In the genomic region with DNA sequence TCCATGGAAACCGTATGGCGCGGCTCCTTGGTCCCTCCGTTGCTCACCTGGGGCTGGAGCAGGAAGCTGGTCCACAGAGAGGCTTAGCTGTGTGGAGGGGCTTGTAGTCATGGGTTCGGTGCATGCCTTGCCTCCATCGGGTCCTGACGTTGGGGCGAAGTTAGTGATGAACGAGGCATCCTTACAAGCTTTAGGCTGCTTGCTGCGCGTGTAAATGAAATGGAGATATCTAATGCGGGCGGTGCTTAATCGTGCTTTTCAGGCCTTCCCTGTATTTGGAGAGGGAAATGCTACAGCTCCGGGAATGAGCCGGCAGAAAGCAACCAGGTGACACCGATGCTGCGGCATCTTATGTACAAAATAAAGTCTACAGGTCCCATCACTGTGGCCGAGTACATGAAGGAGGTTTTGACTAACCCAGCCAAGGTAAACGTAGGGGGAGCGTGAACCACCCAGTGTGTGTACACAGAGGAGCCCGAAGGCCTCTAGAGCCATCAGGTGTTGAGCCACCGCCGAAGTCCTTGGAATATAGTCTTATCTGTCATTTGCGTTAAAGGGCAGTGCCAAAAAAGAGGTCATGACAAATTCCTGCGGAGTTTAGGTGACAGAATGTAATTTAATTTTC, we compare ENCODE assay signal across 8 mouse cellular contexts. TPM values are rescaled to one million over a fixed set of nuclear protein-coding genes. Genes with fewer than 3 reads are reported as not detected.
A peak's percentile ranks its signal among the peaks of the same experiment; 100 is the strongest.
DNase-seq lines count a peak whose midpoint lies in the region; ATAC-seq lines count a peak whose summit lies in the region.

No protein-coding gene starts in this region.

- H3K4me2 ChIP-seq in hindbrain, embryonic 12.5 days (replicated peaks) = peak overlapping the region; percentile 75
- H3K4me2 ChIP-seq in midbrain, embryonic 13.5 days (replicated peaks) = peak overlapping the region; percentile 79

- H3K4me1 ChIP-seq in embryonic facial prominence, embryonic 10.5 days = peaks cover 17% of the 10 kb centered on the region
- peaks cover 18% of the 10 kb centered on the region for H3K4me1 ChIP-seq in hindbrain, embryonic 12.5 days
- H3K4me1 ChIP-seq in midbrain, embryonic 13.5 days (replicated peaks) = peaks cover 30% of the 10 kb centered on the region

- DNase-seq in layer of hippocampus, adult 11-12 months (ENCODE audit: low spot score) = peak; percentile 23
- DNase-seq in layer of hippocampus, adult 18-20 months (ENCODE audit: low spot score in 2 of 2) = no peak
- DNase-seq in embryonic facial prominence, embryonic 10.5 days (ENCODE audit: low spot score) = no peak
- no peak for DNase-seq in thymus, postnatal 14 days
- no peak for DNase-seq in kidney, postnatal 10 days

- peak overlapping the region; percentile 91 for H3K4me3 ChIP-seq in embryonic facial prominence, embryonic 10.5 days
- peak overlapping the region; percentile 81 for H3K4me3 ChIP-seq in hindbrain, embryonic 12.5 days
- H3K4me3 ChIP-seq in midbrain, embryonic 13.5 days (replicated peaks) = peak overlapping the region; percentile 75

- no peaks in the 10 kb centered on the region for H3K9me3 ChIP-seq in embryonic facial prominence, embryonic 10.5 days
- no peaks in the 10 kb centered on the region for H3K9me3 ChIP-seq in hindbrain, embryonic 12.5 days (replicated peaks)
- no peaks in the 10 kb centered on the region for H3K9me3 ChIP-seq in midbrain, embryonic 13.5 days

- peak overlapping the region; percentile 71 for H3K9ac ChIP-seq in hindbrain, embryonic 12.5 days
- H3K9ac ChIP-seq in midbrain, embryonic 13.5 days (replicated peaks) = peak overlapping the region; percentile 79

- peak; percentile 30; the same call in 1 of the 2 replicates for ATAC-seq in hindbrain, embryonic 12.5 days (ENCODE audit: low FRiP score)
- peak; percentile 55 for ATAC-seq in midbrain, embryonic 13.5 days
- no peak for ATAC-seq in CD4-positive, CD25-positive, alpha-beta regulatory T cell, adult 4 months

- H3K27ac ChIP-seq in embryonic facial prominence, embryonic 10.5 days (replicated peaks) = peak overlapping the region; percentile 84
- H3K27ac ChIP-seq in hindbrain, embryonic 12.5 days = peak overlapping the region; percentile 40; the same call in 1 of the 2 replicates
- peak overlapping the region; percentile 52 for H3K27ac ChIP-seq in midbrain, embryonic 13.5 days

- H3K27me3 ChIP-seq in embryonic facial prominence, embryonic 10.5 days (replicated peaks; ENCODE audit: low read depth, poor library complexity, severe bottlenecking) = no peaks in the 10 kb centered on the region
- H3K27me3 ChIP-seq in hindbrain, embryonic 12.5 days = no peaks in the 10 kb centered on the region
- H3K27me3 ChIP-seq in midbrain, embryonic 13.5 days = no peaks in the 10 kb centered on the region

- H3K36me3 ChIP-seq in embryonic facial prominence, embryonic 10.5 days (replicated peaks) = peaks cover 48% of the 10 kb centered on the region
- peaks cover 36% of the 10 kb centered on the region for H3K36me3 ChIP-seq in hindbrain, embryonic 12.5 days
- peaks cover 48% of the 10 kb centered on the region for H3K36me3 ChIP-seq in midbrain, embryonic 13.5 days

- 10% methylated on average over 26 of the region's 26 CpGs for WGBS in embryonic facial prominence, embryonic 10.5 days
- WGBS in hindbrain, embryonic 12.5 days = 11% methylated on average over 26 of the region's 26 CpGs
- 8% methylated on average over 26 of the region's 26 CpGs for WGBS in midbrain, embryonic 13.5 days

RNA-seq across cellular contexts. Expression of gene Ndufaf7, which starts 0.4 kb away (rescaled TPM):
- total RNA-seq in layer of hippocampus, adult 18-20 months (2021) = 10 to 100 TPM; 45.8 to 51.1 TPM
- 47.1 and 48.7 TPM in 2 replicates for polyA plus RNA-seq in embryonic facial prominence, embryonic 10.5 days (2016; fragmentation: Nextera tagmentation; extraction: Ambion mirVana)
- polyA plus RNA-seq in hindbrain, embryonic 12.5 days (2016; fragmentation: Nextera tagmentation; extraction: Ambion mirVana) = 58.2 and 58.9 TPM in 2 replicates
- 52.6 and 61.6 TPM in 2 replicates for polyA plus RNA-seq in midbrain, embryonic 13.5 days (2015; fragmentation: Nextera tagmentation; extraction: Ambion mirVana)
- polyA plus RNA-seq in CD4-positive, CD25-positive, alpha-beta regulatory T cell, adult 4 months (2017; shearing (Covaris generic)) = 10 to 100 TPM; 57.6 to 60.1 TPM

RNA-seq across cellular contexts. Expression of gene Cebpz, which starts 0.5 kb away (rescaled TPM):
- total RNA-seq in layer of hippocampus, adult 18-20 months (2021) = 10 to 100 TPM; 32.0 to 35.3 TPM
- 57.8 and 66.2 TPM in 2 replicates for polyA plus RNA-seq in embryonic facial prominence, embryonic 10.5 days (2016; fragmentation: Nextera tagmentation; extraction: Ambion mirVana)
- polyA plus RNA-seq in hindbrain, embryonic 12.5 days (2016; fragmentation: Nextera tagmentation; extraction: Ambion mirVana) = 65.6 and 67.2 TPM in 2 replicates
- polyA plus RNA-seq in midbrain, embryonic 13.5 days (2015; fragmentation: Nextera tagmentation; extraction: Ambion mirVana) = 58.6 and 68.4 TPM in 2 replicates
- polyA plus RNA-seq in CD4-positive, CD25-positive, alpha-beta regulatory T cell, adult 4 months (2017; shearing (Covaris generic)) = 10 to 100 TPM; 51.9 to 81.0 TPM

RNA-seq across cellular contexts. Expression of gene Cebpzos, which starts 21.0 kb away (rescaled TPM):
- total RNA-seq in layer of hippocampus, adult 18-20 months (2021) = 10 to 100 TPM; 28.0 to 31.4 TPM
- 99.2 and 102 TPM in 2 replicates for polyA plus RNA-seq in embryonic facial prominence, embryonic 10.5 days (2016; fragmentation: Nextera tagmentation; extraction: Ambion mirVana)
- polyA plus RNA-seq in hindbrain, embryonic 12.5 days (2016; fragmentation: Nextera tagmentation; extraction: Ambion mirVana) = 102 and 111 TPM in 2 replicates
- polyA plus RNA-seq in midbrain, embryonic 13.5 days (2015; fragmentation: Nextera tagmentation; extraction: Ambion mirVana) = 123 and 128 TPM in 2 replicates
- 10 to 100 TPM; 70.3 to 70.8 TPM for polyA plus RNA-seq in CD4-positive, CD25-positive, alpha-beta regulatory T cell, adult 4 months (2017; shearing (Covaris generic))

RNA-seq across cellular contexts. Expression of gene Sult6b1, which starts 30.5 kb away (rescaled TPM):
- not detected for total RNA-seq in layer of hippocampus, adult 18-20 months (2021)
- polyA plus RNA-seq in embryonic facial prominence, embryonic 10.5 days (2016; fragmentation: Nextera tagmentation; extraction: Ambion mirVana) = 0.19 TPM in 1 of 2 replicates, not detected in the other
- polyA plus RNA-seq in hindbrain, embryonic 12.5 days (2016; fragmentation: Nextera tagmentation; extraction: Ambion mirVana) = 0.10 and 0.21 TPM in 2 replicates
- 0.28 TPM in 1 of 2 replicates, not detected in the other for polyA plus RNA-seq in midbrain, embryonic 13.5 days (2015; fragmentation: Nextera tagmentation; extraction: Ambion mirVana)
- polyA plus RNA-seq in CD4-positive, CD25-positive, alpha-beta regulatory T cell, adult 4 months (2017; shearing (Covaris generic)) = under 1 TPM; 0.32 to 0.49 TPM

RNA-seq across cellular contexts. Expression of gene Eif2ak2, which starts 55.0 kb away (rescaled TPM):
- 1 to 10 TPM; 4.4 to 6.3 TPM for total RNA-seq in layer of hippocampus, adult 18-20 months (2021)
- 6.0 and 7.6 TPM in 2 replicates for polyA plus RNA-seq in embryonic facial prominence, embryonic 10.5 days (2016; fragmentation: Nextera tagmentation; extraction: Ambion mirVana)
- polyA plus RNA-seq in hindbrain, embryonic 12.5 days (2016; fragmentation: Nextera tagmentation; extraction: Ambion mirVana) = 7.7 and 11.1 TPM in 2 replicates
- 3.0 and 3.4 TPM in 2 replicates for polyA plus RNA-seq in midbrain, embryonic 13.5 days (2015; fragmentation: Nextera tagmentation; extraction: Ambion mirVana)
- polyA plus RNA-seq in CD4-positive, CD25-positive, alpha-beta regulatory T cell, adult 4 months (2017; shearing (Covaris generic)) = 10 to 100 TPM; 28.9 to 51.1 TPM
